ENCODE assay signal across 22 mouse cellular contexts in genomic region chr7:120703888-120704287, GRCm38 (mm10). TPM values are rescaled to one million over a fixed set of nuclear protein-coding genes. Genes with fewer than 3 reads are reported as not detected.
A peak's percentile ranks its signal among the peaks of the same experiment; 100 is the strongest.
DNase-seq lines count a peak whose midpoint lies in the region; ATAC-seq and TF ChIP-seq lines count a peak whose summit lies in the region.
"Had no signal": no experiment of that assay in that cellular context is flagged by ENCODE, and none has a peak within 500 bp of the region (broad histone marks: within the 10 kb centered on the region; RNA-seq: fewer than 3 reads in every experiment).

No protein-coding gene starts in this region.

- no peaks in the 10 kb centered on the region for H3K4me1 ChIP-seq in spleen, adult 2 months (ENCODE audit: control insufficient read depth, insufficient read depth, insufficient read length)
- H3K4me1 ChIP-seq: embryonic facial prominence, embryonic 10.5 days had no signal

- H3K27me3 ChIP-seq in spleen, adult 2 months (ENCODE audit: control insufficient read depth, insufficient read depth, low read length) = no peaks in the 10 kb centered on the region
- H3K27me3 ChIP-seq: forebrain, embryonic 13.5 days; Patski had no signal

- intact Hi-C loops in left cerebral cortex, postnatal 4 days (cut with DNase I) = no loop called here
- intact Hi-C loops in left cerebral cortex, postnatal 14 days (cut with DNase I) = no loop called here

- 47% methylated on average over 3 of the region's 3 CpGs for WGBS in spleen, adult 2 months

- H3K4me3 ChIP-seq in spleen, adult 2 months (ENCODE audit: extremely low read depth, insufficient read depth, insufficient read length) = no peak overlapping the region
- H3K4me3 ChIP-seq: embryonic facial prominence, embryonic 10.5 days; forebrain, embryonic 13.5 days; heart, adult 2 months had no signal

- H3K27ac ChIP-seq in spleen, adult 2 months (ENCODE audit: insufficient read depth, low read length) = peak overlapping the region; percentile 12; the same call in 1 of the 2 replicates
- H3K27ac ChIP-seq: embryonic facial prominence, embryonic 10.5 days; forebrain, embryonic 13.5 days; heart, adult 2 months; hindbrain, embryonic 14.5 days had no signal

- peak; percentile 2 for DNase-seq in left cerebral cortex, postnatal 4 days
- no peak for DNase-seq in left cerebral cortex, postnatal 14 days (ENCODE audit: low spot score in 2 of 2)
- no peak for DNase-seq in spleen, adult 2 months (ENCODE audit: low read depth in 1 of 2, low spot score in 2 of 2)
- no peak for DNase-seq in spleen, postnatal 14 days (ENCODE audit: low spot score in 2 of 2)
- no peak for DNase-seq in ovary, adult 18-20 months (ENCODE audit: low spot score)
- no peak for DNase-seq in retina, embryonic 14.5 days (ENCODE audit: low spot score)
- DNase-seq: adrenal gland, postnatal 14 days; cerebellum, adult 18-20 months; cerebellum, adult 9-11 months; cerebellum, postnatal 36 days; forebrain, postnatal 0 days; gastrocnemius, postnatal 14 days; heart, adult 2 months had no signal

- TF ChIP-seq CTCF in spleen, adult 2 months (IDR thresholded peaks at IDR 0.05; ENCODE audit: extremely low read depth, insufficient read depth, insufficient read length, insufficient replicate concordance) = no peak

- ATAC-seq in common myeloid progenitor, adult 5-6 weeks (replicated peaks; ENCODE audit: low read depth, poor library complexity, severe bottlenecking) = peak; percentile 62
- ATAC-seq: activated CD4-positive, CD25-positive, alpha-beta regulatory T cell, adult 4 months; forebrain, embryonic 13.5 days; forebrain, postnatal 0 days; Patski had no signal

- no peak for TF ChIP-seq POLR2A in spleen, adult 2 months (IDR thresholded peaks at IDR 0.05; ENCODE audit: low read depth, low read length)

- H3K36me3 ChIP-seq in spleen, adult 2 months (ENCODE audit: control insufficient read depth, insufficient read depth, low read length) = no peaks in the 10 kb centered on the region
- H3K36me3 ChIP-seq: embryonic facial prominence, embryonic 10.5 days had no signal

RNA-seq across cellular contexts. Expression of gene Mosmo, which starts 26.5 kb away (rescaled TPM):
- 10 to 100 TPM; 46.2 to 50.0 TPM for total RNA-seq in left cerebral cortex, postnatal 4 days (2021)
- total RNA-seq in left cerebral cortex, postnatal 14 days (2021) = 10 to 100 TPM; 65.4 to 67.4 TPM
- 10.2 and 17.4 TPM in 2 replicates for polyA plus RNA-seq in spleen, adult 2 months (2012; rRNA removed)
- total RNA-seq in common myeloid progenitor, adult 5-6 weeks (2017) = 16.9 and 20.2 TPM in 2 replicates

RNA-seq across cellular contexts. Expression of gene Pdzd9, which starts 33.7 kb away (rescaled TPM):
- total RNA-seq in left cerebral cortex, postnatal 4 days (2021) = under 1 TPM in 1 of 2 experiments, not detected in 1; 0.26 TPM
- total RNA-seq in left cerebral cortex, postnatal 14 days (2021) = under 1 TPM in 1 of 2 experiments, not detected in 1; 0.29 TPM
- polyA plus RNA-seq in spleen, adult 2 months (2012; rRNA removed) = not detected in 2 replicates
- total RNA-seq in common myeloid progenitor, adult 5-6 weeks (2017) = 0.09 TPM in 1 of 2 replicates, not detected in the other
- total RNA-seq: adrenal gland, adult 18-20 months; adrenal gland, postnatal 14 days; gastrocnemius, adult 18-20 months; heart, adult 2 months; hematopoietic stem cell, adult 5-6 weeks had no signal
- polyA plus RNA-seq: heart, adult 2 months had no signal

RNA-seq across cellular contexts. Expression of gene Vwa3a, which starts 35.2 kb away (rescaled TPM):
- total RNA-seq in left cerebral cortex, postnatal 4 days (2021) = 1 to 10 TPM; 5.4 to 8.2 TPM
- total RNA-seq in left cerebral cortex, postnatal 14 days (2021) = 10 to 100 TPM; 14.1 to 20.5 TPM
- polyA plus RNA-seq in spleen, adult 2 months (2012; rRNA removed) = 0.01 and 0.02 TPM in 2 replicates
- 0.15 TPM in 1 of 2 replicates, not detected in the other for total RNA-seq in common myeloid progenitor, adult 5-6 weeks (2017)
- total RNA-seq: hematopoietic stem cell, adult 5-6 weeks had no signal
- polyA plus RNA-seq: activated CD4-positive, CD25-positive, alpha-beta regulatory T cell, adult 4 months had no signal
